In the genomic region with DNA sequence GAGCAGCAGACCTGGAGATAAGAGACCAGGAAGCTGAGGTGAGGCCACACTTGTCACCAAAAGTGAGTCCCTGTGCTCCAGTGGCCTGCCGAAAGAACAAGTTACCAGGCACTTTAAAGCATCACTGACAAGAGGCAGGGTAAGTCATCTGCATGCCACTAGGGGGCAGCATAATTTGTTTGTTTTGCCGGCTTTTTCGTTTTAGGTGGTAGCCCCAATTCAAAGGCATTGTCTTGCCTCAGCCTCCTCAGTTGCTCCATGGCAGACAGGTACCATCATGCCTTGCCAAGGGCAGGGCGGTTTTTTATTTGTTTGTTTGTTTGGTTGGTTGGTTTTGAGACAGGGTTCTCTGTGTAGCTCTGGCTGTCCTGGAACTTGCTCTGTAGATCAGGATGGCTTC, we compare ENCODE assay signal across 9 mouse cellular contexts. TPM values are rescaled to one million over a fixed set of nuclear protein-coding genes. Genes with fewer than 3 reads are reported as not detected.
DNase-seq lines count a peak whose midpoint lies in the region; ATAC-seq and TF ChIP-seq lines count a peak whose summit lies in the region.
"Had no signal": no experiment of that assay in that cellular context is flagged by ENCODE, and none has a peak within 500 bp of the region (broad histone marks: within the 10 kb centered on the region; RNA-seq: fewer than 3 reads in every experiment).

No protein-coding gene starts in this region.

- no peaks in the 10 kb centered on the region for H3K36me3 ChIP-seq in hindbrain, embryonic 14.5 days (replicated peaks; ENCODE audit: control insufficient read depth, insufficient read depth)
- no peaks in the 10 kb centered on the region for H3K36me3 ChIP-seq in hindbrain, embryonic 16.5 days (ENCODE audit: control insufficient read depth, insufficient read depth, low read length)
- no peaks in the 10 kb centered on the region for H3K36me3 ChIP-seq in C2C12 (ENCODE audit: control insufficient read depth, insufficient read depth)
- no peaks in the 10 kb centered on the region for H3K36me3 ChIP-seq in forebrain, embryonic 11.5 days (ENCODE audit: control insufficient read depth, insufficient read depth, low read length)

- H3ac ChIP-seq in C2C12 (ENCODE audit: control insufficient read depth, insufficient read length, low read depth): no peak overlapping the region

- DNase-seq in hindbrain, embryonic 14.5 days (ENCODE audit: low spot score): peak; percentile 27
- DNase-seq in T-cell, adult 2 months (ENCODE audit: low spot score): peak; percentile 59
- peak; percentile 38 to 51 for DNase-seq in cerebellum, postnatal 36 days
- peak; percentile 46 for DNase-seq in kidney, postnatal 14 days
- DNase-seq in natural killer cell, adult 2 months (ENCODE audit: low spot score in 2 of 2): peak; percentile 47 to 54
- DNase-seq in forebrain, embryonic 11.5 days (ENCODE audit: low spot score): no peak

- 69% methylated on average over 4 of the region's 4 CpGs for whole genome bisulfite sequencing in hindbrain, embryonic 14.5 days
- WGBS in hindbrain, embryonic 16.5 days: 61% methylated on average over 4 of the region's 4 CpGs
- 59% methylated on average over 4 of the region's 4 CpGs for WGBS in forebrain, embryonic 11.5 days

- no peaks in the 10 kb centered on the region for H3K79me3 ChIP-seq in C2C12 (ENCODE audit: low read depth)

- no peaks in the 10 kb centered on the region for H3K79me2 ChIP-seq in C2C12 (ENCODE audit: control insufficient read depth, insufficient read depth)

- no peaks in the 10 kb centered on the region for H3K4me1 ChIP-seq in hindbrain, embryonic 14.5 days (replicated peaks; ENCODE audit: control insufficient read depth, insufficient read depth, low read length)
- H3K4me1 ChIP-seq in hindbrain, embryonic 16.5 days (ENCODE audit: control insufficient read depth, insufficient read depth, low read depth, low read length): no peaks in the 10 kb centered on the region
- H3K4me1 ChIP-seq in forebrain, embryonic 11.5 days (replicated peaks; ENCODE audit: control insufficient read depth, insufficient read depth, low read length): no peaks in the 10 kb centered on the region

- no peak overlapping the region for H3K4me2 ChIP-seq in hindbrain, embryonic 14.5 days (replicated peaks)
- no peak overlapping the region for H3K4me2 ChIP-seq in hindbrain, embryonic 16.5 days (ENCODE audit: low read length)
- no peak overlapping the region for H3K4me2 ChIP-seq in forebrain, embryonic 11.5 days (ENCODE audit: low read depth, low read length, severe bottlenecking)
- H3K4me2 ChIP-seq: liver, embryonic 15.5 days had no signal

- H3K4me3 ChIP-seq in hindbrain, embryonic 14.5 days (replicated peaks; ENCODE audit: low read length): no peak overlapping the region
- no peak overlapping the region for H3K4me3 ChIP-seq in hindbrain, embryonic 16.5 days (ENCODE audit: low read length)
- H3K4me3 ChIP-seq in C2C12 (ENCODE audit: insufficient read depth, poor library complexity, severe bottlenecking): no peak overlapping the region
- H3K4me3 ChIP-seq in forebrain, embryonic 11.5 days (ENCODE audit: low read depth, low read length): no peak overlapping the region
- H3K4me3 ChIP-seq: liver, embryonic 15.5 days had no signal

- no peak overlapping the region for H3K27ac ChIP-seq in hindbrain, embryonic 14.5 days
- no peak overlapping the region for H3K27ac ChIP-seq in hindbrain, embryonic 16.5 days (ENCODE audit: low read depth, low read length)
- no peak overlapping the region for H3K27ac ChIP-seq in forebrain, embryonic 11.5 days (ENCODE audit: low read depth, low read length)
- H3K27ac ChIP-seq: liver, embryonic 15.5 days had no signal

- H3K9ac ChIP-seq in hindbrain, embryonic 14.5 days: no peak overlapping the region
- H3K9ac ChIP-seq in hindbrain, embryonic 16.5 days (ENCODE audit: low read depth, low read length): no peak overlapping the region
- H3K9ac ChIP-seq in forebrain, embryonic 11.5 days (ENCODE audit: low read length): no peak overlapping the region
- H3K9ac ChIP-seq: liver, embryonic 15.5 days had no signal

- peak; percentile 12 for TF ChIP-seq CTCF in C2C12 (IDR thresholded peaks at IDR 0.05; ENCODE audit: control insufficient read depth, insufficient read depth, insufficient read length)

- no peaks in the 10 kb centered on the region for H3K27me3 ChIP-seq in hindbrain, embryonic 14.5 days (ENCODE audit: control insufficient read depth, insufficient read depth, low read length)
- H3K27me3 ChIP-seq in hindbrain, embryonic 16.5 days (replicated peaks; ENCODE audit: control insufficient read depth, insufficient read depth, low read length): no peaks in the 10 kb centered on the region
- no peaks in the 10 kb centered on the region for H3K27me3 ChIP-seq in C2C12 (ENCODE audit: control insufficient read depth, insufficient read depth, insufficient read length)
- H3K27me3 ChIP-seq in forebrain, embryonic 11.5 days (ENCODE audit: control insufficient read depth, insufficient read depth, low read length): no peaks in the 10 kb centered on the region
- H3K27me3 ChIP-seq: liver, embryonic 15.5 days had no signal

- ATAC-seq in hindbrain, embryonic 14.5 days (ENCODE audit: low FRiP score): no peak
- ATAC-seq in hindbrain, embryonic 16.5 days: no peak
- ATAC-seq in forebrain, embryonic 11.5 days (replicated peaks; ENCODE audit: low FRiP score): no peak

- no peaks in the 10 kb centered on the region for H3K9me3 ChIP-seq in hindbrain, embryonic 14.5 days (ENCODE audit: control insufficient read depth, low read length)
- H3K9me3 ChIP-seq in hindbrain, embryonic 16.5 days (ENCODE audit: control insufficient read depth, low read length): no peaks in the 10 kb centered on the region
- H3K9me3 ChIP-seq in forebrain, embryonic 11.5 days (ENCODE audit: control insufficient read depth, low read length): no peaks in the 10 kb centered on the region
- H3K9me3 ChIP-seq: liver, embryonic 15.5 days had no signal

TF ChIP-seq in C2C12, 6 proteins besides CTCF, POLR2A, EP300 and RAD21:
- no peak for TF ChIP-seq CEBPB (IDR thresholded peaks at IDR 0.05; ENCODE audit: low read depth)
- no peak for TF ChIP-seq USF1 (IDR thresholded peaks at IDR 0.05; ENCODE audit: low read depth)
- no peak for TF ChIP-seq FOSL1 (IDR thresholded peaks at IDR 0.05; ENCODE audit: insufficient read depth, low read length, poor library complexity, severe bottlenecking)
- no peak for TF ChIP-seq MYOD1 (IDR thresholded peaks at IDR 0.05; ENCODE audit: control insufficient read depth, insufficient read length, low read depth)
- no peak for TF ChIP-seq MYOG (IDR thresholded peaks at IDR 0.05; ENCODE audit: control insufficient read depth, extremely low read depth, insufficient read length)
- no peak for TF ChIP-seq MAX (IDR thresholded peaks at IDR 0.05)

RNA-seq across cellular contexts. Expression of a gene that starts 26.2 kb away (rescaled TPM):
- not detected in 2 replicates for polyA plus RNA-seq in hindbrain, embryonic 14.5 days (2014; fragmentation: Nextera tagmentation; extraction: Ambion mirVana)
- polyA plus RNA-seq in hindbrain, embryonic 16.5 days (2015; fragmentation: Nextera tagmentation; extraction: Ambion mirVana): not detected in 2 replicates
- not detected for polyA plus RNA-seq in C2C12 (2012; fragmentation: generic; extraction: Trizol)
- polyA plus RNA-seq in forebrain, embryonic 11.5 days (2014; fragmentation: Nextera tagmentation; extraction: Ambion mirVana): not detected in 2 replicates
- polyA plus RNA-seq: liver, embryonic 15.5 days had no signal

RNA-seq across cellular contexts. Expression of a gene that starts 34.2 kb away (rescaled TPM):
- 68.0 and 75.0 TPM in 2 replicates for polyA plus RNA-seq in hindbrain, embryonic 14.5 days (2014; fragmentation: Nextera tagmentation; extraction: Ambion mirVana)
- polyA plus RNA-seq in hindbrain, embryonic 16.5 days (2015; fragmentation: Nextera tagmentation; extraction: Ambion mirVana): 94.7 and 95.0 TPM in 2 replicates
- 14.9 TPM for polyA plus RNA-seq in C2C12 (2012; fragmentation: generic; extraction: Trizol)
- polyA plus RNA-seq in forebrain, embryonic 11.5 days (2014; fragmentation: Nextera tagmentation; extraction: Ambion mirVana): 46.9 and 48.5 TPM in 2 replicates

RNA-seq across cellular contexts. Expression of a gene that starts 42.0 kb away (rescaled TPM):
- 7.2 and 7.7 TPM in 2 replicates for polyA plus RNA-seq in hindbrain, embryonic 14.5 days (2014; fragmentation: Nextera tagmentation; extraction: Ambion mirVana)
- 9.0 TPM in 2 replicates for polyA plus RNA-seq in hindbrain, embryonic 16.5 days (2015; fragmentation: Nextera tagmentation; extraction: Ambion mirVana)
- 2.8 TPM for polyA plus RNA-seq in C2C12 (2012; fragmentation: generic; extraction: Trizol)
- 3.8 and 3.9 TPM in 2 replicates for polyA plus RNA-seq in forebrain, embryonic 11.5 days (2014; fragmentation: Nextera tagmentation; extraction: Ambion mirVana)
